Mouse (Mus musculus): ENCODE measurements around the gene Ntng2.

Ntng2 gene

DNA sequence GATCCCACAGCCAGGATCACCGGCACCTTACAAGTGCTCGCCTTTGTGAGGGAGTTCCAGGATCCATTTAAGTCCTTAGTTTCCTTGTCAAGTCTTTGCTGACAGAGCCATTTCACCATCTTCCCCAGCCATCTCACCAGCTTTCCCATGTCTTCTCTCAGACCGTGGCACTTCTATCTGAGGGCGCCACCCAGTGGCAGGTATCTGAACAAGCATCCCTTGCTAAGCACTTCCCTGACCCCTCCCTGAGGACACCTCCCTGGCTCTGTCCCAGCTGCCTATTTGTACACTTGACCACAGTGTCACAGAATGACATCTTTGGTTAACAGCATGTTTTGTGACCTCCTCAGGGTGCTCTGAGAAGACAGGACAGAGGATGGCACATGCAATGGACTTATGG lies 15.2 kb downstream of the Ntng2 start:
- in situ Hi-C loops (cut with MboI, MseI), result no loop called here

DNA sequence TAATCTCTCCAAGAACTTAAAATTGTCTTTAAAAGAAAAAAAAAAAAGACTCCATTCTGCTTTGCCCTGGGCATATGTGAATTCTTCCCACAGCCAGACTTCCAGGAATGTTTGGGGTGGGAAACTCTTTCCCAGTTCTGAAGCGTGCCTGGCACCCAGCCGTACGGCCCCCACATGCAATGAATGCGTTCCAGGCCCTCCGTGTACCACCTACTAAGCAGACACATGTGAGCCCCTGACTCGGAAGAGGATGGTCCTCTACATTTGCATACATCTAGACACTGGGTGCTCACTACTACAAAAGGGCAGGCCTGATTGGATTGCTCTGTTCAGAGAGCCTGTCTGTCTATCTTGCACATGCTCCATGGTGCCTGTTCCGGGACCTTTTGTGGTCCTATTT lies 17.0 kb downstream of the Ntng2 start:
- in situ Hi-C loops (cut with MboI, MseI), result no loop called here

DNA sequence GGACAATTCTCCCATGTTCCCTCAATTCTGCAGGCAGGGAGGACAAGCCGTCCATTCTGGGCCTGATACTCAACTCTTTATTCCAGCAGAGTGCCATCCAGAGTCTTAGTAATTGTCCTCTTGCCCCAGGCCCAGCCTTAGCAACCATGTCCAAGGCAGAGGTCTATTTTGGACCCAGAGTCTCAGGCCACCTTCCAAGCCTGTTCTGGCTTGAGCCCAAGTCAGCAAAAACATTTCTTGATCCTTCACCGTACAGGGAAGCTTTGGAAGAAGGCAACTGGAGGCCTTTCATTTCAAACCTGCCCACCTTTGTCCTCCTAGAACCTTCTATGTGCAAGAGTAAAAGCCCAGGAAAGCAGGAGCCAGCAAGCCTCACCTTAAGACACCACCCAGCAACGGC lies 17.8 kb downstream of the Ntng2 start:
- in situ Hi-C loops (cut with MboI, MseI), result no loop called here

GRCm38 (mm10) chr2:29234002-29234401 lies 18.8 kb downstream of the Ntng2 start:
- in situ Hi-C loops (cut with MboI, MseI), result no loop called here

DNA sequence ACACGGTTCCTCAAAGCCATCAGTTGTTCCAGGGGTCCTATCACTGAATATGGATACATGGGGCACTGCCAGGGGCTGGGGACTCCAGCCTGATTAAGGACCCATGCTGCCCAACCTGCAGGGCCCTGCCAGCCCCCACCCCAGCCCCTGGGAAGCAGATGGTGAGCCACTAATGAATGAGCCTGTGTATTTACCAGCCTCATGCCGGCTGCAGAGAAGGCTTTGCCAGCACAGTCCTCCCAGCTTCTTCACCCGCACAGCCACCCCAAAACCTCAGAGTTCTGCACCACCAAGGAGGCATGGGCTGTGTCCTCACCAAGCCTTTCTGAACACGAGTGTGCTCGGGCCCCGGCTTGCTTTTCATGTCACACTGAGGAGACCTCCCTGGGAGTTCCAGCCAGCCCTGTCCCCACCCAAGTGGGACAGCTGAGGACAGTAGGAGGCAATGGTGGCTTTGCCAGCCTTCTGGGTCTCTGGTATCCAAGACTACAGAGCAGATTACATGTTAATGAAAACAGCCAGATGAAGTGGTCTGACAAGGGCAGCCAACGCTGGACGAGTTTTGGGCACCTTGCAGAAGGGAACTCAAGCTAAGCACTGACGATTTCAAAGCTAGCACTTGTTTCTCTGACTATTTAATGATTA lies 22.5 kb downstream of the Ntng2 start:
- in situ Hi-C loops (cut with MboI, MseI), result no loop called here

DNA sequence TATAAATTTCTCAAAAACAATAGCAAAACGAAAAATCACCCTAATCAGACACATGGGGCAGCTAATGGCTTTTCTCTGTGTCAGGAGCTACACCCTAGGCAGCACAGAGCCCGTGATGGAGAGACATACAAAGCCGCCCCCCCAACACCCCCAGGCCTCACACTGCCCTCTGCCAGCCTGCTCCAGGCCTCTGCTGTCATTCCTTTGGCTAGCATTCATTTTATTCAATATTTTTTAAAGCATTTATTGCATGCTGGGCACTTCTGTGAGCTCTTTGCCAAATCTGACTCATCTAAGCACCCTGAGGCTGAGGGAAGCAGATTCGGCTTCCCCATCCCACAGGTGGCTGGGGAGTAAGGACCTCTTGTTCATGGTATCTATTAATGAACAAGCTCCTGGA lies 26.1 kb downstream of the Ntng2 start:
- in situ Hi-C loops (cut with MboI, MseI), result loop anchor here (10.0 kb wide), 1 partner anchor 1268 kb away; no protein-coding TSS in a partner anchor

GRCm38 (mm10) chr2:29223591-29224262 lies 29.1 kb downstream of the Ntng2 start:
- in situ Hi-C loops (cut with MboI, MseI), result loop anchor here (10.0 kb wide), 1 partner anchor 1271 kb away; no protein-coding TSS in a partner anchor

- in situ Hi-C loops (cut with MboI, MseI), result loop anchor here (10.0 kb wide), 1 partner anchor 1272 kb away; no protein-coding TSS in a partner anchor
Measured at GRCm38 (mm10) chr2:29222302-29222701, 30.5 kb downstream of the Ntng2 start.

- in situ Hi-C loops (cut with MboI, MseI), result no loop called here
Measured at GRCm38 (mm10) chr2:29218831-29219230, 34.0 kb downstream of the Ntng2 start.

DNA sequence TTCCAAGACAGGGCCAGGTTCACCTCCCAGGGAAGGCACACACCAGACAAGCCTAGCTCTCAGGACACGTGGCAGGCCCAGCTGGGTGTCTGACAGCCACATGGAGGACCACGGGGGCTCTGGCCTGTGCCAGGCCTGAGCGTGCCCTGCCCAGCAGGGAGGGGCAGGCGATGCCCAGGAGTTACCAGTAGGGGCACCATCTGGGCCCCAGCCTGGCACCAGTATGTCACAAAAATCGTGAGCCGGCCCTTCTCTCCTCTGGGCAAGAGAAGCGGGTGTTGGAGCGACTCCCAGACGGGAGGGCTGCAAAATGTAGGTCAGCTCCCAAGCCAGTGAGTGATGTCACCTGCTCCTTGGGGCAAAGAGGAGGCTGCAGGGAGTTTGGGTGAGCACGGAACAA lies 34.9 kb downstream of the Ntng2 start:
- in situ Hi-C loops (cut with MboI, MseI), result no loop called here

GRCm38 (mm10) chr2:29217042-29217441 lies 35.8 kb downstream of the Ntng2 start:
- in situ Hi-C loops (cut with MboI, MseI), result no loop called here

DNA sequence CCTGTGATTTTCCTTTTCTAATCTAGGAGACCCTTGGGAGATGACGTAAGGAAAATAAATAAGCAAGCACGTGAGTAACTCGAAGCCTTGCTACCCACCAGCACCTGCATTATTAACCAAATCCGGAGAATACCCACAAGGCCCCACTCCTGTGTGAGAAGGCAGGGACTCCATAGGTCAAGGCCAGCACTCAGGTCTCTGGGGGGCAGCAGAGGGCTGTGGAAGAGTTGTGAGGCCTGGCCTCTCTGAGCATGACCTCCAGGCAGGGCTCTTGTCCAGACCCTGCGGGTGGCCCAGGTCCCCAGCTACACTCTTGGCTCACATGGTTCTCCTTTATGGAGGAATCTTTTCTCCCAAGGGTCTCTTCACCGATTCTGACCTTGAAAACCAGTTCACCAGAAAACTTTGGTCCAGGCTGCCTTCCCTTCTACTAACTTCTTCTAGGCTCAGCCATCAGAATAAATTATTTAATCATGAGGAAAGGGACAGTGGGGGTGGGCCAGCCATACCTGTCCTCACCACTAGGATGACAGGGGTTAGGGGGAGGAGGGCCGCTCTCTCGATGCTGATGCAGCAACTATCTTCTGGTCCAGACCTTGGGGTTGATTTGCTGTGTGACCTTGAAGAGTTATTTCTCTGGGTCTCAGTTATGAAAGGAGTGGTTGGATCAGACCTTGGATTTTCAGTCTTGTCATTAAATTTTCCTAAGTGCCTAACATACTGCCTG lies 36.4 kb downstream of the Ntng2 start:
- in situ Hi-C loops (cut with MboI, MseI), result no loop called here

GRCm38 (mm10) chr2:29206156-29206555 lies 46.6 kb downstream of the Ntng2 start:
- in situ Hi-C loops (cut with MboI, MseI), result no loop called here

DNA sequence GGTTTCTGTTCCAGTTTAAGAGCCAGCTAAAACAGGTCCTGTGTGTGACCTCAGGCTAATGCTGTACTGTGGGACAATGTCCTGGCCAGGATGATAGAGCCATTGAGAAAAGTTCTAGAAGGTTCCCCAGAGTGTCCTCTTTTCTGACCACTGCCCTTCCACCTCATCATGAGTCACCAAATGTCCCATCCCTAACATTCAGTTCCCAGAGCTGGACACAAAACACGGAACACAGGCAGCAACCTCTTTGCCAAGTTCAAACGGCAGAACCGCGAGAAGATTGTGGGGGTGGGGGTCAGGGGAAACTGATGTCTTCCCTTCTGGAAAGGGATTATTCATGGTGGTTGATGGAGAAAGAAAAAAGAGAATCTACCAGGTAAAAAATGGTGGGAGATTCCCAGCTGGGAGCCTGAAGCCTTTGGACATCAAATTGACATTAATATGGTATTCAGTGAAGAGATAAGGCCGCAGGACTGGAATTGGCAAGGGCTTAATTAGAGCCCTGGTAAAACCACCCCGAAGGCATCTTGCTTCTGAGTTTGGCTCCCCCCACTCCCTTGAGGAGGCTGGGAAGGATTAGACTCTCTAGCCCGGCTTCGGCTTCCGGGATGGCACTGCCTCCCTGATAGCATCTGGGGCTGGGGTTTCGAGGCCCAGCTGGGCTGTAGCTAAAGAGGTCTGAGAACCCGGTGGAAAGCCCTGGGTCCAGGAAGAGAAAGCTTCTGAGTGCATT lies 51.4 kb downstream of the Ntng2 start:
- in situ Hi-C loops (cut with MboI, MseI), result no loop called here

DNA sequence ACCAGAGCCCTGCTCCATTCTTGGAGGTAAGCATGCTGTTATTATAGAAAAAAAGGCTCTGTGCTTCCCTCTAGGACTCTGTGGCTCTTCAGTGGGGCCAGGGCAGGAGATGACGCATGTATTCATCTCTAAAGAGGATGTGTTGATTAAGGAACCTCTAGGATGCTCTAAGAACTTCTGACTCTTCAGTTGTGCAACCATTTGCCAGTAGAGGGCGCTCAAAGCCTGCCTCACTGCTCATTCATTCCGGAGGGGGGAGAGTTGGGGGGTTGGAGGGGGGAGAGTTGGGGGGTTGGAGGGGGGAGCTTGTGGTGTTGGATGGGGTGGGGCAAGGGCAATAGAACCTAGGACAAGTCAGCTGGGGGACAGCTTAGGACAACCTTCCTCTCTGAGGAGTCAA lies 52.9 kb downstream of the Ntng2 start:
- in situ Hi-C loops (cut with MboI, MseI), result no loop called here

DNA sequence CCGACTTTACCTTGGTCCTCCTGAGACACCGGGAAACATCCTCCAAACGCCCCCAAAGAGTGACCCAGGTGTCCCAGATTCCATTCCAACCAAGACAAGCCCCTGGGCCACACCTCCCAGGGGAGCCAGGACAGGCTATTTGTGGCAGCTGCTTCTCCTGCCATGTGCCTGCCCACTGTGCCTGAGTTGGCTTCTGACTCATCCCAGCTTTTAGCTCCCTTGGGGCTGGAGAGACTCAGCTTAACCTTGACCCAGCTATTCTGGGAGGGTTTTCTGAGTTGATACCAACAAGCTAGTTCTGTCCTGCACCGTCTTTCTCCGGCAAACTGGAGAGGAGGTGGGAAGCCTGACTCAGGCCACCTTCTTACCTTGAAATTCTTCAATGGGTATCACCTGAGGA lies 54.4 kb downstream of the Ntng2 start:
- in situ Hi-C loops (cut with MboI, MseI), result no loop called here

GRCm38 (mm10) chr2:29196844-29197243 lies 56.0 kb downstream of the Ntng2 start:
- in situ Hi-C loops (cut with MboI, MseI), result no loop called here

GRCm38 (mm10) chr2:29194547-29195463 lies 58.0 kb downstream of the Ntng2 start:
- in situ Hi-C loops (cut with MboI, MseI), result no loop called here

GRCm38 (mm10) chr2:29193819-29194546 lies 58.8 kb downstream of the Ntng2 start:
- in situ Hi-C loops (cut with MboI, MseI), result no loop called here

DNA sequence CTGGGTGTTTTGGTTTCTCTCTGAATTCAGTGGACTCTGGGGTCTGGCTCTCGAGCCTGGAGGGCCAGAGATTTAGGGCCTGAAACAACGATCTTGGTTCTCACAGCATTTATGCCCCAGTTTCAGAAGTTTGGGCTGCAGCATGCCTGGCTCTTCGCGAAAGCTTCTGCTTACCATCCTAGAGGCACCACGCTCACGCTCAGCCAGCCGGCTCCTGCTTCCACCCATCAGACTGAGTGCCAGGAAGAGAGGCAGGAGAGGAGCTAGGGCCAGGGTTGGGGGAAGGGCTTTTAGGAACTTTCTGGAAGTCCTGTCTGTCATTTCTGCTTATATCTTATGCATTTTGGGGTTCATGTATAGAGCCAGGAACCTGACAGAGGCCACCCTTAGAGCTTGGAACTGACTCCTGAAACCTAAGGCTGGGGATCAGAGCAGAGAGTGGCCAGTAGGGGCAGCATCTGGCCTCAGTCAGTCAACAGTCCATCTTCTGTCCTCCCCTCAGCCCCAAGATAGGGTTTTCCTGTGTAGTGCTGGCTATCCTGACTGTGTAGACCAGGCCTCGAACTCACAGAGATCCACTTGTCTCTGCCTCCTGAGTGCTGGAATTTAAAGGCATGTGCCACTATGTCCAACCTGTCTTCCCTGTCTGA lies 60.1 kb downstream of the Ntng2 start:
- in situ Hi-C loops (cut with MboI, MseI), result no loop called here
